Mouse (Mus musculus): ENCODE measurements around the gene Stag3.

The Stag3 gene

DNA sequence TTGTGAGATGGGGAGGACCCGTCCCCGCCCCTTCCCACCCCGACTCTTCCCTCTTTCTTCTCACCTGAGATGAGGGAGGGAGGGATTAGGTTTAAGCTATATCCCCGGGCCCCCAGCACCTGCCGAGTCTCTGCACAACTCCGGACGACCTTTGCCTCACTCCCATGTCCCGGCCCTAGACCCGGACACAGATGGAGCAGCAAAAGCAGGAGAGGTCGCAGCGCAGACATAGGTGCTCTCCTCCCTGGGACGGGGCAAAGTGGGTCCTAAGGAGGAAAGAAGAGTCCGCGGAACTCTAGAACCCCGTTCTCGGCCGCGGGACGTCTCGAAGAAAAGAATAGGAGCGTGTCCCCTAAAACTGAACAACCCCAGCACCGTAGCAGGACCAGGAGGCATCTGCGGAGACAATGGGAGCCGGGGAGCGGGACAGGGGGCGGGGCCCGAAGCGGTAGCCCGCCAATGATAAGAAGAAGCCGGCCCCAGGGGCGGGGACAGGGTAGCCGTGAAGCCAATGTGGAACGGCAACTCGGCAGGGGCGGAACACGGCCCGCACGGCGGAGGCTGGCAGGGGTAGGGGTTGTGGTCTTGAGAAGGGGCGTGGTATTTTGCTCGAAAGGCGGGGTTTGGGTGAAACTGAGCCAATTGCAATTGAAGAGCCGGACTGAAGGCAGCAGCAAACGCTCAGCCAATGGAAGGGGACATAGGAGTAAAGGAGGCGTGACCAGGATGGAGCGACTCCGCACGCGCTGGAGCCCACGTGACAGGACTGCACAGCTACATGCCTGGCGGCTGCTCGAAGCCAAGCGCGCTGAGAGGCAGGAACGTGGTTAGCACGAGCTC lies at the start of gene Stag3, which contains the start of the genes Gm43720 and Gpc2:
Stag3 (plus strand) TSS at position 656 of the 840 bp plus-strand sequence.
Gm43720 (minus strand) TSS at position 374 of the 840 bp plus-strand sequence.
Gpc2 (minus strand) TSS at position 421 of the 840 bp plus-strand sequence.
- DNase-seq: peak; percentile 69 to 79

- no peak for DNase-seq
These were observed 46.3 kb upstream of the Stag3 start for GRCm38 (mm10) chr5:138233778-138234177.

DNA sequence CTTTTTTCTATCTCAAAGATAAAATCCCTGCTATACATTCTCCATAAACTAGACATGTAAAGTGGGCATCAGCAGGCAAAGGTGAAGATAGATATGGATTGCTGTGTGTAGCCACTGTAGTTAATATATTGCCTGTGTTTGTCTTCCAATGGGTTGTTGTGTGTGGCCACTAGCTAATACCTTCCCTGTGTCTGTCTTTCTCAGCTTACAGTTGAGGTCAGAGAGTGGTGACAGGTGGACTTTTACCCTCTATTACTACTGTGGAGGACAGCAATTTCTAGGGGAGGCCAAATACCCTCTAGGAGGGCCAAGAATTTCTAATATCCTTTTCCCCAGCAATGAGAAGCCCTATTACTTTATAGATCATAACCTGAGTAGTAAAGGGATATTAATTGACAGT lies 45.8 kb upstream of the Stag3 start:
- no peak for DNase-seq

GRCm38 (mm10) chr5:138241511-138241910 lies 38.5 kb upstream of the Stag3 start:
- DNase-seq: no peak

- no peak for DNase-seq
These were observed 28.9 kb upstream of the Stag3 start for GRCm38 (mm10) chr5:138251144-138251543.

- DNase-seq: no peak
These were observed 27.0 kb upstream of the Stag3 start for GRCm38 (mm10) chr5:138253061-138253460.

- peak; percentile 92 to 94 for DNase-seq
These were observed 24.5 kb upstream of the Stag3 start, which contains the start of gene Lamtor4 for GRCm38 (mm10) chr5:138255353-138256093. Gene Lamtor4, plus strand, starts transcription at chr5:138255482.

GRCm38 (mm10) chr5:138256094-138256467 lies 24.0 kb upstream of the Stag3 start:
- DNase-seq: peak in 1 of 2 experiments; percentile 68

DNA sequence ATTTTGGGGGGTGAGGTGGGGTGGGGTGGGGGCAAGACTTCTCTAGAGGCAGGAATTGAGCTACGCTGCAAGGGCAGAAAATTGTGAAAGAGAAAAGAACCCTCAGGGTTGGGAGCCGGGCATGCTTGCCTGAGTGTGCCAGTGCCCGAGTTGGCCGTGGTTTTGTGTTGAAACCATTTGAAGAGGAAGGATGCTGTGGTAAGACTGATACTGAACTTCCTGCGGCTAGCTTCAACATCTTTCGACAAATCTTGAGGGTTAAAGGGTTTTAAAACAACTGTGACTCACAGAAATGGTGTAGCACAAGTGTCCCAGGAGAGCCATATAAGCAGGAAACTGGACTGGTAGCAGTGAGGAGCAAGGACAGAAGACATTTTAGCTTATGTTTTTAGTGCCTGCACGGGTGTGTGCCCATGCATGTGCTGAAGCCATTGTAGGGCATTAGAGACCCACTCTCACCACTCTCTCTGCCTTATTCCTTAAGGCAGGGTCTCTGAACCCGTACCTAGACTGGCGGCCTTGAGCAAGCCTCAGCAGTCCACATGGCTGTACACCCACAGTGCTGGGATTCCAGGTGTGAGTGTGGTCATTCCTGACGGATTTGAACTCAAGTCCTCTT lies 23.0 kb upstream of the Stag3 start:
- DNase-seq: no peak

DNA sequence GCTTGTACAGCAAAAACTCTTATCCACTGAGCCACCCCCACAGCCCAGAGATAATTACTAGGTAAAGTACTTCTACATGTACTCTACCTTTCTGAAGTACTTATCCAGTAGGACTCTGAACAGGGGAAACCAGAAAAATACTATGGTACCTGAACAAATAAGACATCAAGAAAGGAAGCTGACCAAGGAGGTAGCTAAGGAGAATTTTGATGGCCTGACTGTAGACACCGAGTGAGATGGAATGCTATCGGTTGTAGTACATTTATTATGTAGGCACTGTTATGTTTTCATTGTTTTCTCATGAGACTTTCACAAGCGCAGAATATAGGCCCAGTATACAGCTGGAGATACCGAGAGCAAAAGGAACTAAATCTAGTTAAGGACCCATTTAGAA lies 22.5 kb upstream of the Stag3 start:
- DNase-seq: no peak

DNA sequence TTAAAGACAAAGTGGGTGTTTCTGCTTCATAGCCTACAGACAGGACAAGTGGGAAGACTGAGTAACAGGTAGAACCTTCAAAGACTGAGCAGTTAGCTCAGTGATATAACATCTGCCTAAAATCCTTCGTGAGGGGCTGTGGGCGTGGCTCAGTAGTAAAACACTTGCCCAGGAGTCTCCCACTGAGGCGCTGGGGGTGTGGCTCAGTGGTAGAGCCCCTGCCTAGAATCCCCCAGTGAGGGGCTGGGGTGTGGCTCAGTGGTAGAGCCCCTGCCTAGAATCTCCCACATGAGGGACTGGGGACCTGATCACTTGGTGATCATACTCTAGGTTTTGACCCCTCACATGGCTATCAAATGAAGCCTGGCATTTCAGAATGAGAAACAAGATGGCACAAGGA lies 22.0 kb upstream of the Stag3 start:
- no peak for DNase-seq

GRCm38 (mm10) chr5:138258542-138258941 lies 21.5 kb upstream of the Stag3 start:
- no peak for DNase-seq

DNA sequence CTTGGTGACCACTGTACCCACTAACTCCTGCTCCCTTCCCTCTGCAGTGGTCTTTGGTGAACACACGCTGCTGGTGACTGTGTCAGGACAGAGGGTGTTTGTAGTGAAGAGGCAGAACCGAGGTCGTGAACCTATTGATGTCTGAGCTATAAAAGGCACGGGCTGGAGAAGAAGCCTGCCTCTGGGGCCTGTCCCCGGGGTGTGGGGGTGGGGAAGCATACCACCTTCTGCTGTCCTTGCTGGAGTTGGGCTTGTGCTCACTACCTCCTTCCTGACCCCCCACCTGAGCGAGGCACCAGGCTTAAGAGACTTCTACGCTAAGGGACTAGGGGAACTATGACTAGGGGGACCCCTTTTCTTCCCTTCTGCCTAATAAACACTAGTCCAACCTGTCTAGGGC lies 21.0 kb upstream of the Stag3 start:
- no peak for DNase-seq

GRCm38 (mm10) chr5:138260051-138260450 lies 20.0 kb upstream of the Stag3 start:
- no peak for DNase-seq

DNA sequence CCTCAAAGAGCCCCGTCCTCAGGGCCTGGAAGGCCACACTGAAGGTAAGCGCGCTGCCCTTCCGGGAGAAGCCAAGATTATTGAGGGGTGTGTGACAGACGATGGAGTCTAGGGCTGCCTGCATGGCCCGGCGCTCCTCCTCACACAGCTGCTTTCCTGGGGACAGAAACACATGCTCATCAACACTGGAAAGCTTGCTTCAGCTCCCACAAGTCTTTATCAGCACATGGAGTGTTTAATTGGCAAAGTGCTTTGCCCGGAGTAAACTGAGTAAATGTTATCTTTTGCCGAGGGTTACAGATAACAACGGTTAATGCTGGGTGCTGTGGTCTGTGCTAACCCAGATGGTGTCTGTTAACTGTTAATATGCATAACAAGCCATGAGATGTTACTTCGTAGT lies 19.2 kb upstream of the Stag3 start:
- DNase-seq: no peak

- DNase-seq: no peak
These were observed 18.0 kb upstream of the Stag3 start for GRCm38 (mm10) chr5:138262001-138262400.

DNA sequence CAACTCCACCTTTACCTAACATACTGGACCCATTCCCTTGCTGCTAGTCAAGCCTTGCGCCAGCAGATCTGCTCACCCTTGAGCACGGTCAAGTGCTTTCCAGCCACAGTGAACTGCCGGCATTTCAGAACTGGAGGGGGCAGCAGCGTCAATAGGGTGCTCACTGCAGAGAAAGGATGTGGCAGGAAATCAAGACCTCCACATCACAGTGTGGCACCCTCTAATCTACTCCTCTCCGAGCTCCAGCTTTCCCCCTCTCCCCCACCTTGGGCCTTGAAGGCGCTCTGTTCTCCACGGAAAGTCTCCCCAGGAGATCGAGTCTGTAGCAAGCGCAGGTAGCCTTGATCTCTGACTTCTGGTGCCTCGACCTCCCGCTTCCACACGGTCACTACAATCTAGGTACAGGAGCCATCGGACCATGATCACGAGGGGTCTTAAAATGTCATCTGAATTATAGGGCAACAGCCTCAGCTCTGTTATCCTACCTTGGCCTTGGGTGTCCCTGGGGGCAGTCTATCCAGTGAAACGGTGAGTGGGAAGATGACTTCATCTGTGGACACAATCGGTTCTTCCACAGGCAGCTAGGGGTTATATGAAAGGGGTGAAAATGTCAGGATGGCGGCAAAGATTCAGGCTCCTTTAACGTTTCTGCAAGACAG lies 17.3 kb upstream of the Stag3 start:
- DNase-seq: peak in 1 of 2 experiments; percentile 15

DNA sequence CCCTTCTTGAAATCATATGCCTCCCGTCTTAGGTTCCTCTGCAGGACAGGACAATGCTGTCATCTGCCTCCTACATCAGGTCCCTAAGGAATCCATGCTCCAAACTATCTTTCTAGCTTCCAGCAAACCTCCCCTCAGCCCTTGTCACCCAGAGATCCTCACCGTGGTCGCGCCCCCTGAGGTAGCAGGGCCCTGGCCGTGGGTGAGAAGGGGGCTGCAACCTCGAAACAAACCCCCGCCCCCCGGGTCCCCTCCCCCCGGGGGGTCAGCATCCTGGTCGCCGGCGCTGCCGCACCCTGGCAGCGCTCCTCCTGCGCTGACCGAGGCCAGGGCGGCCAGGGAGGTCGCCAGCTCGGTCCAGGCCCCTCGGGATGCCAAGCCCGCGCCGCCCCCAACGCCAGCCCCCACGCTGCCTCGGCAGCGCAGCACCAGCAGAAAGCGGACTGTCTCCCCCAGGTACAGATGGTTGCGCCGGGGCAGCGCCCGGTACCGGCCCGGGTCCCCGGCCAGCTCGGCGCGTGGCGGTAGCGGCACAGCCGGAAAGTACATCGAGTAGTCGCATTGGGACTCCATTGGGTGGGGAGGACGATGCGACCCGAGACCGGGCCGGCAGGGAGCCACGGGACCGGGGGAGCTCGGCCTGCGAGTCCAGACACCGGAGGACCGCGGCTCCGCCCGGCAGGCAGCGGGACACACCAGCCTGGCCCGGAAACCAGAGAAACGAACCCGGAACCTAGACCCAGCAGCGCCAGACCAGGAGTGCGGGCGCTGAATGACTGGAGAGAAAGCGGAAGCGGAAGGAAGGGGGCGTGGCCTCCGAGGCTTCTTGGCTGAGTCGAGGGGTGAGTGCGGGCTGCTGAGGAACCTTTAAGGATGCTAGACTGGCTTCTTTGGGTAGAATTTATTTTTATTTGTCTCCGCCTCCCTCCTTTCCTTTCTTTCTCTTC lies 16.5 kb upstream of the Stag3 start, which contains the start of gene BC037034:
BC037034 (minus strand) TSS at position 774 of the 947 bp plus-strand sequence.
- peak; percentile 91 to 96 for DNase-seq

- peak; percentile 20 to 34 for DNase-seq
These were observed 15.8 kb upstream of the Stag3 start for GRCm38 (mm10) chr5:138264207-138264578.

- DNase-seq: no peak
These were observed 14.3 kb upstream of the Stag3 start for GRCm38 (mm10) chr5:138265712-138266111.

DNA sequence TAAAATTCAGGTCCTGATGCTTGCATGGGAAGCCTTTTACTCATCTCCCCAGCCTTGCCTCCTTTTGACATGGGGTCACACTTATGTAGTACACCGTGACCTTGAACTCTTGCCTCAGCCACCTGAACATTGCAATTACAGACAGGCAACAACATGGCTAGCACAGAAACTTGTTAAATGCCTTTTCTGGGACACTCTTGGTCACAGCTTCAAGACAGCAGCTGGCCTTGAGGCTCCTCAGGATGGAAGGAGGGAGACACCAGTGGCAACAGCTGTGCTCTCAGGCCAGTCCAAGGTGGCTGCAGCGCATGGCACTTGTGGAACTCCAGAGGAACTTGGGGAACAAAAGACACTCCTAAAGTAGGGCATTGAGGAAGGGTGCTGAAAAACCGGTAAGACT lies 12.9 kb upstream of the Stag3 start:
- DNase-seq: no peak

DNA sequence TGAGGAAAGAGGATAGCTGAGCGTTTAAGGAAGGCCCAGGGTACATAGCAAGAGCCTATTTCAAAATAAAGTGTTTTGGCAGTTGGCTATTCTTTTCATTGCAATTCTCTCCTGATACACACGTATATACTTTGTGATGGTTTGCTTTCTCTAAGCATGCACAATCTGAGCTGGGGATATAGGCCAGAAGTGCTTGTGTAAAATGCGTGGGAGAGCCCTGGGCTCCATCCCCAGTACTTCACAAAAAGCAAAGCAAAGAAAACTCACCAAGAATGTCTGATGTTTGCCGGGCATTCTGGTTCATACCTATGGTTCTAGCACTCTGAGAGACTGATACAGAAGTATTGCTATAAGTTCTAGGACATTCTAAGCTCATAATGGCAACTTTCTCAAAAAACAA lies 11.1 kb upstream of the Stag3 start:
- DNase-seq: no peak

Measured in cerebellum, postnatal 25 days (tissue).